Mouse (Mus musculus) olfactory bulb, adult 2 months (tissue): ENCODE measurements around the gene Cacna1a.

ENCODE experiments used
- CTCF ChIP-seq: fragments of 200-500 bp; IDR thresholded peaks from 2 replicates; pipeline ENCODE4 v1.5.1; 2012; ENCODE audit warnings: low read depth, mild to moderate bottlenecking, low read length, moderate library complexity; ENCODE audit not compliant: insufficient read depth
- POLR2A ChIP-seq: fragments of 200-500 bp; IDR thresholded peaks from 2 replicates; pipeline ENCODE4 v1.6.1; 2012; ENCODE audit warnings: mild to moderate bottlenecking, low read depth, low read length, moderate library complexity; ENCODE audit not compliant: insufficient read depth

- no peak for TF ChIP-seq POLR2A
- TF ChIP-seq CTCF = peak; percentile 97
Measured at GRCm38 (mm10) chr8:84363428-84364134, 24.7 kb upstream of the Cacna1a start.
